Mouse (Mus musculus) forebrain, embryonic 14.5 days (tissue): ENCODE measurements at regions not wholly inside any gene's neighbourhood (a gene's known extent, or its start where the extent isn't known, plus 50 kb on each side); places are given as distances from the start of the nearest gene placed in this dataset.

ENCODE experiments used
- ATAC-seq: fragments of 200-750 bp; cut with Nextera tagmentation; 2 replicates; pipeline ENCODE4 v1.8.0; 2017; ENCODE audit warnings: mild to moderate bottlenecking, moderate library complexity
- DNase-seq: peaks from one replicate; pipeline ENCODE4 v3.0.0-alpha.2; 2015; ENCODE audit warnings: low spot score
- H3K27ac ChIP-seq: fragments of 300-500 bp; sonication (generic); 2 replicates; pipeline ENCODE4 v1.5.1; 2014; ENCODE audit warnings: low read depth, mild to moderate bottlenecking, control low read depth, low read length, moderate library complexity
- H3K27me3 ChIP-seq: fragments of 300-500 bp; sonication (generic); replicated peaks from 2 replicates; pipeline ENCODE4 v1.6.1; 2014; ENCODE audit warnings: low read length, control low read depth, mixed read lengths; ENCODE audit not compliant: control insufficient read depth, insufficient read depth
- H3K36me3 ChIP-seq: fragments of 300-500 bp; sonication (generic); 2 replicates; pipeline ENCODE4 v1.6.1; 2014; ENCODE audit warnings: low read length, control low read depth; ENCODE audit not compliant: control insufficient read depth, insufficient read depth
- H3K4me1 ChIP-seq: fragments of 300-500 bp; sonication (generic); 2 replicates; pipeline ENCODE4 v1.6.1; 2014; ENCODE audit warnings: antibody characterized with exemption, low read length, control low read depth; ENCODE audit not compliant: control insufficient read depth, insufficient read depth
- H3K4me2 ChIP-seq: fragments of 300-500 bp; sonication (generic); 2 replicates; pipeline ENCODE4 v1.6.1; 2014; ENCODE audit warnings: mild to moderate bottlenecking, control low read depth, low read length
- H3K4me3 ChIP-seq: fragments of 300-500 bp; sonication (generic); 2 replicates; pipeline ENCODE4 v1.5.1; 2014; ENCODE audit warnings: low read depth, low read length, control low read depth
- H3K9ac ChIP-seq: fragments of 300-500 bp; sonication (generic); 2 replicates; pipeline ENCODE4 v1.6.1; 2014; ENCODE audit warnings: mild to moderate bottlenecking, low read length, control low read depth, moderate library complexity
- H3K9me3 ChIP-seq: fragments of 300-500 bp; sonication (generic); replicated peaks from 2 replicates; pipeline ENCODE4 v1.6.1; 2016; ENCODE audit warnings: low read length, control low read depth, mixed read lengths; ENCODE audit not compliant: control insufficient read depth
- WGBS: fragments of 180-500 bp; shearing (Covaris S2); extraction: QIAGEN DNeasy Blood & Tissue Kit; methylation state at CpG from one replicate; pipeline ENCODE4 v1.1.7; 2014; 5-methylcytosine and 5-hydroxymethylcytosine counted together

DNA sequence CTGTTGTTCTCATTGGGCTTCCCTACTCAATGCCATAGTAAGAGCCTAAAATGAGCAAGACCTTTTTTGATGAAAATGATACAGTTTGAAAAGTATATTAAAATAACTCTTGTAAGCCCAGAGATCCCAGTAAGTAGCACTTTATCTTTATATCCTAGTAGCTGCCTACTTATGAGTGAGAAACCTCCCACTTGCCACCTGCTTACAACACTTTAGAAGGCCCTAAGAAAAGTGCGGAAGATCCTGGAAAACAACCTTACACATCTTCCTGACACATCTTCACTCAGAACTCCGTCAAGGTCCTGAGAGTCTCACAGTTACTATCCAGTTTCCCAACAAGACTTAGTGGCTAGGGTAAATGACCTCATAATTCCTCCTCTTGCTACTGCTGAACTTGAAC is 759.0 kb upstream of the Ptprd start:
- ATAC-seq (no peak), DNase-seq (no peak)

DNA sequence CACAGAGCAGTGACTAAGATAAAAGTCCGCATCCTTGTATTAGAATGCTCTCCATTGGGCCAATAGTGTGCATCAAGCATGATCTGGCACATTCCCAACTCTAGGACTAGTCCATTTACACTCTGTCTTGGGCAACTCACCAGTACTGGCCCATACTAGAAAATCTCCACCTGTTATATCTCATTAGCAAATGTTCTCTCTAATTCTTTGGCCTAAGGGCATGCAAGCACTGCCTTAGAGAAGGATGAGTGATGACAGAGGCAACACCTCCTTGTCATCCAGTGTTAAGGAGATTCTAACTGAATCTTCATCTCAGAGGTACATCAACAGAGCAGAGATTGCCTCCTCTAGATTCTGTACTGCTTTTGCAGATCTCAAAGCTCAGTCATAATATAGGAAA is 731.8 kb upstream of the Ptprd start:
- DNase-seq (peak; percentile 17), ATAC-seq (peak; percentile 37; the same call in 1 of the 2 replicates)
- no peaks in the 10 kb centered on the region for H3K36me3 ChIP-seq
- H3K4me2 ChIP-seq = no peak overlapping the region
- H3K4me3 ChIP-seq = no peak overlapping the region
- no peak overlapping the region for H3K27ac ChIP-seq
- no peaks in the 10 kb centered on the region for H3K9me3 ChIP-seq
- H3K9ac ChIP-seq = no peak overlapping the region
- 83% methylated on average over 1 of the region's 1 CpGs for WGBS
- H3K27me3 ChIP-seq = no peaks in the 10 kb centered on the region
- no peaks in the 10 kb centered on the region for H3K4me1 ChIP-seq

More for the DNA sequence above, 759.0 kb upstream of the Ptprd start:
- no peak overlapping the region for H3K4me2 ChIP-seq
- H3K36me3 ChIP-seq = no peaks in the 10 kb centered on the region
- H3K9ac ChIP-seq = no peak overlapping the region
- H3K4me1 ChIP-seq = no peaks in the 10 kb centered on the region
- no peaks in the 10 kb centered on the region for H3K9me3 ChIP-seq
- no peaks in the 10 kb centered on the region for H3K27me3 ChIP-seq
- H3K27ac ChIP-seq = no peak overlapping the region
- WGBS = 87% methylated on average over 2 of the region's 2 CpGs
- H3K4me3 ChIP-seq = no peak overlapping the region

DNA sequence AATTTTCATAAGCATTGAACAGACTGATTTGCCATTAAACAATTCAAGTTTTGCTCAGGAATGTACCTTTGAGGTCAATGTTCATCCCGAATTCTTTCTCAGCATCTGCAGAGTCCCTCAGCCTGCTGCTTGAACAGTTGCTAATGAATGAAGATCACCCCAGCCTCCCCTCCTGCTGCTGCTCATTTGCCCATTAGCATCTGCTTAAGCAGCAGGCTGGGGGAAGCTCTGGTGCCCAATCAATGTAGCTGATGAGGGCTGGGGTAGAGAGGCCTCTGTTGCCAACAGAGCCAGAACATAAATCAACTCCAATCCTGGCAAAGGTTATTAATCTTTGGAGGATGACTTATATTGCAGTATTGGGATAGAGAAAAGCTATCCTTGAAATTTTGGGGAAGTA is 715.4 kb upstream of the Ptprd start:
- Histone ChIP-seq H3K36me3 (no peaks in the 10 kb centered on the region), H3K27ac (no peak overlapping the region), H3K4me2 (no peak overlapping the region), H3K4me1 (no peaks in the 10 kb centered on the region), H3K9ac (no peak overlapping the region), H3K4me3 (no peak overlapping the region), H3K27me3 (no peaks in the 10 kb centered on the region), H3K9me3 (no peaks in the 10 kb centered on the region)
- ATAC-seq (peak; percentile 42; the same call in 1 of the 2 replicates), DNase-seq (peak; percentile 31)
- WGBS = 13% methylated on average over 1 of the region's 1 CpGs

DNA sequence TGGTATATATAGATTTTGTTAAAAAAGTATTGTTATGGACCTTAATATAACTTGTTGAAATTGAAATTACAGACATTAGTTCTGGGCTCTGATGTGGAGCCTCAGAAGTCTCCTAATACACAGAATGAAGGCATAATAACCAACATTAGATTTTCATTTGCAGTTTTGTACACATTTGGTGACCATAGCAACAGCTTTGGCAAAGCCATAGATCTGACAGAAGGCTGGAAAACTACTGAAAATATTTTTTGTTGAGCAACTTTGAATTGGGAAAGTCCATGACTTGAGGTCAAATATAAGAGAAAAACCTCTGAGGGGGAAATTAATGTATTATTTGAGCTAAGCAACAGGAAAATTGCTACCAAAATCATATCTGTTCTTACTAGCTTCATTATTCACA is 712.3 kb upstream of the Ptprd start:
- no peak overlapping the region for H3K4me2 ChIP-seq
- no peak for DNase-seq

More for the DNA sequence above, 712.3 kb upstream of the Ptprd start:
- H3K9ac ChIP-seq = no peak overlapping the region
- no peaks in the 10 kb centered on the region for H3K27me3 ChIP-seq
- H3K27ac ChIP-seq = no peak overlapping the region
- H3K9me3 ChIP-seq = no peaks in the 10 kb centered on the region
- H3K36me3 ChIP-seq = no peaks in the 10 kb centered on the region
- no peaks in the 10 kb centered on the region for H3K4me1 ChIP-seq
- no peak for ATAC-seq
- H3K4me3 ChIP-seq = no peak overlapping the region
